Mouse (Mus musculus): ENCODE results near the gene Tmem192. TPM values are rescaled to one million over a fixed set of nuclear protein-coding genes. Genes with fewer than 3 reads are reported as not detected.
A peak's percentile ranks its signal among the peaks of the same experiment; 100 is the strongest.

Gene Tmem192
- 26.7 and 28.1 TPM in 2 replicates for polyA plus RNA-seq (2015; fragmentation: Nextera tagmentation; extraction: Ambion mirVana)

- 1% methylated on average over 73 of the region's 73 CpGs for WGBS
- Histone ChIP-seq H3K4me3 (replicated peaks) (peak within 1 kb of the TSS; percentile 82), H3K27me3 (peaks cover 19% of the 10 kb centered on the region), H3K4me2 (peak within 1 kb of the TSS; percentile 68), H3K9ac (peak within 1 kb of the TSS; percentile 53), H3K27ac (peak within 1 kb of the TSS; percentile 85), H3K4me1 (0 out of 2 replicates have a peak, but pooled peaks cover 8% of the 10 kb centered on the region), H3K9me3 (replicated peaks) (no peaks in the 10 kb centered on the region), H3K36me3 (no peaks in the 10 kb centered on the region)
- ATAC-seq (replicated peaks; ENCODE audit: low FRiP score) = peak; percentile 97
Observed at GRCm38 (mm10) chr8:64946820-64947697, at the start of gene Tmem192. Gene Tmem192, plus strand, starts transcription at chr8:64947185.

GRCm38 (mm10) chr8:64898710-64899109 is 48.3 kb upstream of the Tmem192 start:
- Histone ChIP-seq H3K9ac (no peak overlapping the region), H3K4me2 (no peak overlapping the region), H3K4me1 (peaks cover 5% of the 10 kb centered on the region; the same call in 1 of the 2 replicates), H3K4me3 (replicated peaks) (no peak overlapping the region), H3K36me3 (no peaks in the 10 kb centered on the region), H3K9me3 (replicated peaks) (no peaks in the 10 kb centered on the region), H3K27me3 (no peaks in the 10 kb centered on the region), H3K27ac (no peak overlapping the region)
- 33% methylated on average over 4 of the region's 4 CpGs for WGBS
- peak; percentile 79 for ATAC-seq (replicated peaks; ENCODE audit: low FRiP score)

DNA sequence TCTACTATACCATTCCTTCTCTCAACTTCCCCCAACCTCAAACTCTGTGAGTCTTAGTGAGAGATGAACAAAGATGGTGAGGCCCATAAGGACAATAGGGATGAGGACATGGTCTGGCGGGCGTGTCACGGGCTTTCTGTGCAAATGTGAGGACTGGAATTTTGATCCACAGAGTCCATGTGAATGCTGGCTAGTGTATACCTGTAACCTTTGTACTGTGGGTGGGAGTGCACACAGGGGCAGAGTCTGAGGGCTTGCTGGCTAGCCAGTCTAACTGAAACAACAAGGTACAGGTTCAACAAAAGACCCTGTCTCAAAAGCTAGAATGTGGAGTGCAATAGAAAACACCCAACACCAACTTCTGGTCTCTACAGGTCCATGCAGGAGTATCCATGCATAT is 46.3 kb upstream of the Tmem192 start:
- H3K36me3 ChIP-seq = no peaks in the 10 kb centered on the region
- WGBS = 96% methylated on average over 3 of the region's 3 CpGs
- no peak overlapping the region for H3K4me2 ChIP-seq
- H3K4me3 ChIP-seq (replicated peaks) = no peak overlapping the region
- H3K9ac ChIP-seq = no peak overlapping the region
- H3K27ac ChIP-seq = no peak overlapping the region
- no peaks in the 10 kb centered on the region for H3K27me3 ChIP-seq
- no peaks in the 10 kb centered on the region for H3K9me3 ChIP-seq (replicated peaks)
- ATAC-seq (replicated peaks; ENCODE audit: low FRiP score) = no peak
- H3K4me1 ChIP-seq = peaks cover 5% of the 10 kb centered on the region; the same call in 1 of the 2 replicates

- H3K9me3 ChIP-seq (replicated peaks) = no peaks in the 10 kb centered on the region
- no peaks in the 10 kb centered on the region for H3K27me3 ChIP-seq
- H3K4me2 ChIP-seq = no peak overlapping the region
- no peaks in the 10 kb centered on the region for H3K36me3 ChIP-seq
- no peak for ATAC-seq (replicated peaks; ENCODE audit: low FRiP score)
- no peak overlapping the region for H3K27ac ChIP-seq
- H3K9ac ChIP-seq = no peak overlapping the region
- 44% methylated on average over 7 of the region's 7 CpGs for WGBS
- peaks cover 5% of the 10 kb centered on the region; the same call in 1 of the 2 replicates for H3K4me1 ChIP-seq
- H3K4me3 ChIP-seq (replicated peaks) = no peak overlapping the region
Observed at GRCm38 (mm10) chr8:64901527-64902156, 45.3 kb upstream of the Tmem192 start.

DNA sequence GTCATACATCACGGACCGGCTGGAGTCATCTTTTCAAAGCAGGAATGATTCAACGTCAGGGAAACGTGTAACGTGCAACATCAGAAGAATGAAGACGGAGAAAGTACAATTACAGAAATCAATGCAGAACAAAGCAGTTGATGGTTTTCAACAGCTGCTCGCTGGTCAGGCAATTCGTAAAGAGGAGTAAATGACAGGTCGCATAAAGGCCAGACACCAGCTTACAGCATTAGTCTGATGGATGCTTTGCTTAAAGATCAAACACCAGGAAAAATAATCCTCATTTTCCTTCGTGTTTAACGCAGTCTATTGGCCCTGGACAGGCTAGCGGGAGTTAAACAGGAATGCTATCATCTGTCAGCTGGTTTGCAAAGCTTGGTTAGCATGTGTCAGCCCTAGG is 44.8 kb upstream of the Tmem192 start:
- H3K9me3 ChIP-seq (replicated peaks) = no peaks in the 10 kb centered on the region
- no peak overlapping the region for H3K27ac ChIP-seq
- 53% methylated on average over 12 of the region's 12 CpGs for WGBS
- no peak overlapping the region for H3K4me3 ChIP-seq (replicated peaks)
- H3K4me1 ChIP-seq = peaks cover 5% of the 10 kb centered on the region; the same call in 1 of the 2 replicates
- H3K27me3 ChIP-seq = no peaks in the 10 kb centered on the region
- no peak overlapping the region for H3K4me2 ChIP-seq
- H3K9ac ChIP-seq = no peak overlapping the region
- no peak for ATAC-seq (replicated peaks; ENCODE audit: low FRiP score)
- H3K36me3 ChIP-seq = no peaks in the 10 kb centered on the region

DNA sequence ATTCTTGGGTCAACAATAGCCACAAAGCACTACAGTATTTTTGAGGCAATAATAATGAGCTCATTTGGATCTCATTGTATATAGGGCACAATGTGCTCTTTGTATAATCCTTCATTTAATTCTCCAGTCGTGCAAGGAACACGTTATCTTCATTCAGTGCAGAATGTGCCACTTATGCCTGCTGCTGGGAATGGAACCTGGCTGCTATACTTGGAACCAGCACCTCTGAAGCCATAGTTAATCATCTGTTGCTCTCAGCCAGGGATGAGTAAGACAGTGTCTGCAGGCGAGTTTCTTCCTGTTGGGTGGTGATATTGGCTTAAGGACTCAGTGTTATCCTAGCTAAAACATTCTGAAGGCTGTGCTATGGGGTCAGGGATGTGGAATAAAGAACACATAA is 43.2 kb upstream of the Tmem192 start:
- no peaks in the 10 kb centered on the region for H3K4me1 ChIP-seq
- H3K36me3 ChIP-seq = no peaks in the 10 kb centered on the region
- no peak overlapping the region for H3K4me3 ChIP-seq (replicated peaks)
- 80% methylated on average over 3 of the region's 3 CpGs for WGBS
- no peak overlapping the region for H3K27ac ChIP-seq
- H3K9ac ChIP-seq = no peak overlapping the region
- H3K27me3 ChIP-seq = no peaks in the 10 kb centered on the region
- no peak for ATAC-seq (replicated peaks; ENCODE audit: low FRiP score)
- no peaks in the 10 kb centered on the region for H3K9me3 ChIP-seq (replicated peaks)
- no peak overlapping the region for H3K4me2 ChIP-seq

DNA sequence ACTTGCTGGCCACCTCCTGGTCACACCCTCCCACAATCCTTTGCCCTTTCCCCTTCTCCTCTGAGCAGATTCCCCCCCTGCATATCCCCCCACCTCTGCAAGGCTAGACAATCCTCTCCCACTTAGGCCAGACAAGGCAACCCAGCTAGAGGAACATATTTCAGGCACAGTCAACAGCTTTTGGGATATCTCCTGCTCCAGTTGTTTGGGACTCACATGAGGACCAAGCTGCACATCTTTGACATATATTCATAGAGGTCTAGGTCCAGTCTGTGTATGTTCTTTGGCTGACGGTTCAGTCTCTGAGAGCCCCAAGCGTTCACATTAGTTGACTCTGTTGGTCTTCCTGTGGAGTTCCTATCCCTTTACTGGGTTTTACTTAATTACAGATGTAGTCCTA is 37.0 kb upstream of the Tmem192 start:
- WGBS = 93% methylated on average over 2 of the region's 2 CpGs
- no peak for ATAC-seq (replicated peaks; ENCODE audit: low FRiP score)
- H3K36me3 ChIP-seq = no peaks in the 10 kb centered on the region

GRCm38 (mm10) chr8:64916793-64917192 is 30.2 kb upstream of the Tmem192 start:
- Histone ChIP-seq H3K36me3 (no peaks in the 10 kb centered on the region), H3K4me2 (no peak overlapping the region), H3K27me3 (no peaks in the 10 kb centered on the region), H3K4me1 (peaks cover 9% of the 10 kb centered on the region), H3K9me3 (replicated peaks) (no peaks in the 10 kb centered on the region), H3K9ac (no peak overlapping the region), H3K27ac (no peak overlapping the region), H3K4me3 (replicated peaks) (no peak overlapping the region)
- ATAC-seq (replicated peaks; ENCODE audit: low FRiP score) = peak; percentile 57
- WGBS = 50% methylated on average over 5 of the region's 5 CpGs

More for the DNA sequence above, 37.0 kb upstream of the Tmem192 start:
- Histone ChIP-seq H3K9ac (no peak overlapping the region), H3K4me1 (no peaks in the 10 kb centered on the region), H3K27ac (no peak overlapping the region), H3K4me2 (no peak overlapping the region), H3K4me3 (replicated peaks) (no peak overlapping the region), H3K9me3 (replicated peaks) (no peaks in the 10 kb centered on the region), H3K27me3 (no peaks in the 10 kb centered on the region)

- WGBS = 79% methylated on average over 3 of the region's 3 CpGs
- Histone ChIP-seq H3K9me3 (replicated peaks) (no peaks in the 10 kb centered on the region), H3K4me2 (no peak overlapping the region), H3K9ac (no peak overlapping the region), H3K4me3 (replicated peaks) (no peak overlapping the region), H3K4me1 (peaks cover 12% of the 10 kb centered on the region), H3K27ac (no peak overlapping the region), H3K36me3 (no peaks in the 10 kb centered on the region), H3K27me3 (no peaks in the 10 kb centered on the region)
- ATAC-seq (replicated peaks; ENCODE audit: low FRiP score) = no peak
Observed at GRCm38 (mm10) chr8:64923329-64923728, 23.7 kb upstream of the Tmem192 start.

GRCm38 (mm10) chr8:64925762-64926161 is 21.2 kb upstream of the Tmem192 start:
- Histone ChIP-seq H3K27ac (no peak overlapping the region), H3K36me3 (no peaks in the 10 kb centered on the region), H3K4me2 (no peak overlapping the region), H3K9ac (no peak overlapping the region), H3K9me3 (replicated peaks) (no peaks in the 10 kb centered on the region), H3K4me3 (replicated peaks) (no peak overlapping the region), H3K27me3 (no peaks in the 10 kb centered on the region), H3K4me1 (peaks cover 12% of the 10 kb centered on the region)
- 81% methylated on average over 4 of the region's 4 CpGs for WGBS
- ATAC-seq (replicated peaks; ENCODE audit: low FRiP score) = no peak

DNA sequence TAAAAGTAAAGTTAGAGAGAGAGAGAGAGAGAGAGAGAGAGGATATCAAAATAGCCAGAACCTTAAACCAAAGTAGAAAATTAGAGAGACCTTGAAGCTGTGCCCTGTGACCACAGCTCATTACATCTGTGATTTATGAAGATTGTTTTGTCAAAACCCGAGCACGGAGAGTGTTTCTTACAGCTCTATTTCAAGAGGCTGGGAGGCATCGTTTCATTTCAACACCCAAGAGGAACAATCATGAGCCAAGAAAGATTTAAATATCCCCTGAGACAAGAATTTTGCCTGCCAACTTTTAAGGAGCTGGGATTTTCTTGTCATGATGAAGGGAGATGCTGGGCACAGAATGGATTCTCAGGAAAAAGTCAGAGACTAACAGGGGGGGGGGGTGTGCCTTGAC is 20.6 kb upstream of the Tmem192 start:
- Histone ChIP-seq H3K4me1 (peaks cover 9% of the 10 kb centered on the region), H3K4me3 (replicated peaks) (no peak overlapping the region), H3K27ac (no peak overlapping the region), H3K36me3 (no peaks in the 10 kb centered on the region), H3K27me3 (no peaks in the 10 kb centered on the region), H3K4me2 (no peak overlapping the region), H3K9me3 (replicated peaks) (no peaks in the 10 kb centered on the region), H3K9ac (no peak overlapping the region)
- 0 out of 2 replicates have a peak, but pooled peaks have one; percentile 44 for ATAC-seq (replicated peaks; ENCODE audit: low FRiP score)
- WGBS = 6% methylated on average over 3 of the region's 3 CpGs

GRCm38 (mm10) chr8:64928938-64929337 is 18.0 kb upstream of the Tmem192 start:
- 0 out of 2 replicates have a peak, but pooled peaks cover 2% of the 10 kb centered on the region for H3K4me1 ChIP-seq
- H3K9me3 ChIP-seq (replicated peaks) = no peaks in the 10 kb centered on the region
- 86% methylated on average over 6 of the region's 6 CpGs for WGBS
- no peaks in the 10 kb centered on the region for H3K36me3 ChIP-seq
- no peaks in the 10 kb centered on the region for H3K27me3 ChIP-seq
- H3K27ac ChIP-seq = no peak overlapping the region
- H3K9ac ChIP-seq = no peak overlapping the region
- H3K4me3 ChIP-seq (replicated peaks) = no peak overlapping the region
- no peak overlapping the region for H3K4me2 ChIP-seq
- ATAC-seq (replicated peaks; ENCODE audit: low FRiP score) = no peak
